In genomic region chr2:153491512-153492178, GRCm38 (mm10) we compare ENCODE assay signal across 8 mouse cellular contexts. TPM values are rescaled to one million over a fixed set of nuclear protein-coding genes. Genes with fewer than 3 reads are reported as not detected.
DNase-seq lines count a peak whose midpoint lies in the region; ATAC-seq and TF ChIP-seq lines count a peak whose summit lies in the region.

No protein-coding gene starts in this region.

- peak overlapping the region; percentile 58 for H3K9ac ChIP-seq in lung, embryonic 14.5 days
- H3K9ac ChIP-seq in intestine, embryonic 14.5 days (ENCODE audit: low read length) = peak overlapping the region; percentile 47; the same call in 1 of the 2 replicates
- peak overlapping the region; percentile 89 for H3K9ac ChIP-seq in neural tube, embryonic 13.5 days

- no peaks in the 10 kb centered on the region for H3K9me3 ChIP-seq in lung, embryonic 14.5 days (ENCODE audit: low read depth, low read length)
- H3K9me3 ChIP-seq in intestine, embryonic 14.5 days (ENCODE audit: control insufficient read depth, low read length) = no peaks in the 10 kb centered on the region
- no peaks in the 10 kb centered on the region for H3K9me3 ChIP-seq in neural tube, embryonic 13.5 days

- no peak overlapping the region for H3K27ac ChIP-seq in lung, embryonic 14.5 days (ENCODE audit: low read depth)
- H3K27ac ChIP-seq in intestine, embryonic 14.5 days (ENCODE audit: low read depth) = no peak overlapping the region
- peak overlapping the region; percentile 98 for H3K27ac ChIP-seq in neural tube, embryonic 13.5 days (replicated peaks)

- H3K36me3 ChIP-seq in lung, embryonic 14.5 days (ENCODE audit: insufficient read depth) = no peaks in the 10 kb centered on the region
- no peaks in the 10 kb centered on the region for H3K36me3 ChIP-seq in intestine, embryonic 14.5 days (ENCODE audit: control insufficient read depth, insufficient read depth, low read length)
- no peaks in the 10 kb centered on the region for H3K36me3 ChIP-seq in neural tube, embryonic 13.5 days

- TF ChIP-seq CTCF in lung, embryonic 14.5 days (IDR thresholded peaks at IDR 0.05; ENCODE audit: low read depth) = no peak

- peaks cover 18% of the 10 kb centered on the region; the same call in 1 of the 2 replicates for H3K27me3 ChIP-seq in lung, embryonic 14.5 days (ENCODE audit: insufficient read depth, low read length)
- peaks cover 16% of the 10 kb centered on the region for H3K27me3 ChIP-seq in intestine, embryonic 14.5 days (replicated peaks; ENCODE audit: control insufficient read depth, insufficient read depth, low read length)
- H3K27me3 ChIP-seq in neural tube, embryonic 13.5 days = peaks cover 18% of the 10 kb centered on the region

- WGBS in lung, embryonic 14.5 days = 12% methylated on average over 18 of the region's 18 CpGs
- 13% methylated on average over 18 of the region's 18 CpGs for WGBS in intestine, embryonic 14.5 days
- WGBS in neural tube, embryonic 13.5 days = 8% methylated on average over 18 of the region's 18 CpGs

- H3K4me3 ChIP-seq in lung, embryonic 14.5 days (ENCODE audit: low read depth, low read length) = peak overlapping the region; percentile 58
- H3K4me3 ChIP-seq in intestine, embryonic 14.5 days (ENCODE audit: low read depth, low read length) = peak overlapping the region; percentile 56
- peak overlapping the region; percentile 56 for H3K4me3 ChIP-seq in neural tube, embryonic 13.5 days

- DNase-seq in lung, embryonic 14.5 days = no peak
- no peak for DNase-seq in lung, postnatal 10 days
- DNase-seq in cerebellum, postnatal 14 days = peak; percentile 84 to 92
- DNase-seq in intestine, embryonic 14.5 days (ENCODE audit: low spot score) = no peak
- DNase-seq in right cerebral cortex, postnatal 25 days = no peak
- no peak for DNase-seq in left cerebral cortex, adult 11 months (ENCODE audit: low spot score)
- DNase-seq in left cerebral cortex, adult 8-10 months (ENCODE audit: low spot score in 2 of 2) = no peak

- ATAC-seq in lung, embryonic 14.5 days (ENCODE audit: insufficient read depth) = no peak
- no peak for ATAC-seq in intestine, embryonic 14.5 days (replicated peaks; ENCODE audit: low FRiP score, low TSS enrichment, low read depth)
- no peak for ATAC-seq in neural tube, embryonic 13.5 days (ENCODE audit: low read depth)

- peak overlapping the region; percentile 96 for H3K4me2 ChIP-seq in lung, embryonic 14.5 days
- H3K4me2 ChIP-seq in intestine, embryonic 14.5 days (ENCODE audit: low read length) = peak overlapping the region; percentile 96
- peak overlapping the region; percentile 92 for H3K4me2 ChIP-seq in neural tube, embryonic 13.5 days

- H3K4me1 ChIP-seq in lung, embryonic 14.5 days (ENCODE audit: insufficient read depth) = peaks cover 27% of the 10 kb centered on the region
- H3K4me1 ChIP-seq in intestine, embryonic 14.5 days (replicated peaks; ENCODE audit: control insufficient read depth, insufficient read depth, low read length) = peaks cover 24% of the 10 kb centered on the region
- peaks cover 51% of the 10 kb centered on the region for H3K4me1 ChIP-seq in neural tube, embryonic 13.5 days (replicated peaks)

RNA-seq across cellular contexts. Expression of gene 4930404H24Rik, which starts 0.9 kb away (rescaled TPM):
- not detected in 2 replicates for polyA plus RNA-seq in lung, embryonic 14.5 days (2014; fragmentation: Nextera tagmentation; extraction: Ambion mirVana)
- polyA plus RNA-seq in intestine, embryonic 14.5 days (2014; fragmentation: Nextera tagmentation; extraction: Ambion mirVana) = not detected in 2 replicates
- not detected in 2 replicates for polyA plus RNA-seq in neural tube, embryonic 13.5 days (2015; fragmentation: Nextera tagmentation; extraction: Ambion mirVana)
- not detected for total RNA-seq in left cerebral cortex, adult 8-10 months (2022)

RNA-seq across cellular contexts. Expression of gene Nol4l, which starts 38.1 kb away (rescaled TPM):
- 13.6 and 13.9 TPM in 2 replicates for polyA plus RNA-seq in lung, embryonic 14.5 days (2014; fragmentation: Nextera tagmentation; extraction: Ambion mirVana)
- polyA plus RNA-seq in intestine, embryonic 14.5 days (2014; fragmentation: Nextera tagmentation; extraction: Ambion mirVana) = 26.4 and 27.9 TPM in 2 replicates
- polyA plus RNA-seq in neural tube, embryonic 13.5 days (2015; fragmentation: Nextera tagmentation; extraction: Ambion mirVana) = 40.8 and 43.3 TPM in 2 replicates
- 10 to 100 TPM; 41.1 to 48.9 (median 45.1) TPM for total RNA-seq in left cerebral cortex, adult 8-10 months (2022)

Comparison
In these comparisons a context has a peak if more than half of its experiments do, and no peak if none do; other contexts are left out.
1. DNase-seq: peak in cerebellum, postnatal 14 days (2 of 2); none in lung, embryonic 14.5 days (single experiment), lung, postnatal 10 days (single experiment), intestine, embryonic 14.5 days (single experiment), right cerebral cortex, postnatal 25 days (single experiment), left cerebral cortex, adult 11 months (single experiment) and left cerebral cortex, adult 8-10 months (0 of 2).
2. Peak in every context shown above with its lines, with median percentiles within 50 percentile points of each other: H3K4me2 ChIP-seq, H3K4me3 ChIP-seq and H3K9ac ChIP-seq.